Mouse (Mus musculus) midbrain, embryonic 13.5 days (tissue): Measurements from ENCODE around the gene Mindy4. TPM values are rescaled to one million over a fixed set of nuclear protein-coding genes. Genes with fewer than 3 reads are reported as not detected.

Experiments
- ATAC-seq: fragments of 200-750 bp; cut with Nextera tagmentation; 2 replicates; pipeline ENCODE4 v1.8.0; 2017; ENCODE audit warnings: mild to moderate bottlenecking, moderate TSS enrichment, moderate library complexity
- H3K27ac ChIP-seq: fragments of 300-500 bp; sonication (generic); 2 replicates; pipeline ENCODE4 v1.5.1; 2015; ENCODE audit warnings: inconsistent platforms, mild to moderate bottlenecking, moderate library complexity
- H3K27me3 ChIP-seq: fragments of 300-500 bp; sonication (generic); 2 replicates; pipeline ENCODE4 v1.6.1; 2015; ENCODE audit warnings: mild to moderate bottlenecking, inconsistent platforms
- H3K36me3 ChIP-seq: fragments of 300-500 bp; sonication (generic); 2 replicates; pipeline ENCODE4 v1.6.1; 2015; ENCODE audit warnings: mild to moderate bottlenecking, inconsistent platforms
- H3K4me1 ChIP-seq: fragments of 300-500 bp; sonication (generic); replicated peaks from 2 replicates; pipeline ENCODE4 v1.6.1; 2015; ENCODE audit warnings: inconsistent platforms
- H3K4me2 ChIP-seq: fragments of 300-500 bp; sonication (generic); replicated peaks from 2 replicates; pipeline ENCODE4 v1.6.1; 2015; ENCODE audit warnings: moderate library complexity, mild to moderate bottlenecking, inconsistent platforms
- H3K4me3 ChIP-seq: fragments of 300-500 bp; sonication (generic); replicated peaks from 2 replicates; pipeline ENCODE4 v1.5.1; 2015; ENCODE audit warnings: mild to moderate bottlenecking, inconsistent platforms
- H3K9ac ChIP-seq: fragments of 300-500 bp; sonication (generic); replicated peaks from 2 replicates; pipeline ENCODE4 v1.6.1; 2015; ENCODE audit warnings: mild to moderate bottlenecking, inconsistent platforms
- H3K9me3 ChIP-seq: fragments of 300-500 bp; sonication (generic); 2 replicates; pipeline ENCODE4 v1.6.1; 2016; ENCODE audit warnings: mild to moderate bottlenecking, inconsistent platforms
- WGBS: fragments of 180-500 bp; shearing (Covaris S2); methylation state at CpG from one replicate; pipeline ENCODE4 v1.1.7; 2015; 5-methylcytosine and 5-hydroxymethylcytosine counted together
- polyA plus RNA-seq: library from polyadenylated mRNA; unstranded; fragments of >200 nt; fragmentation: Nextera tagmentation; extraction: Ambion mirVana; gene quantifications from 2 replicates; pipeline ENCODE4 v1.2.1, GENCODE M21; 2015

Gene Mindy4
- polyA plus RNA-seq, 1 experiment from 2014 or later: 11.6 TPM

DNA sequence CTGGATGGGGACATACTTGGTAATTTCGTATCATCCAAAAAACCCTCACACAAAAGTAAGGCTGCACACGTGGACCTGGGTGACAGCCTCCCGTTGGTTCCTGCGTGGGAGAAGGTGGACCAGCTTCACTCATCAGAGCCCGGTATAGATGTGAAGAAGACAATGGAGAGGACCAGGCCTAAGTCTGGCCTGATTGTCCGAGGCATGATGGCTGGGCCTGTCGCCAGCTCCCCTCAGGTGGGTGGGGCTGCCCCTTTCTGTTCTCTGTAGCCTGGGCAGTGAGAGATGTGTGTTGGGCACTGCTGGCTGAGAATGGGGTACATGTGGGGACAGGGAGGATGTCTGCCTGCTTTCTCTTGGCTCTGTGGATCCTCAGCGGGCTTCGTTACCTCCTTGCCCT, 15.0 kb downstream of the Mindy4 start:
- H3K9me3 ChIP-seq: no peaks in the 10 kb centered on the region
- H3K27ac ChIP-seq: no peak overlapping the region
- no peaks in the 10 kb centered on the region for H3K4me1 ChIP-seq
- H3K4me2 ChIP-seq: no peak overlapping the region
- 92% methylated on average over 9 of the region's 9 CpGs for WGBS
- no peak for ATAC-seq
- no peak overlapping the region for H3K9ac ChIP-seq
- peaks cover 40% of the 10 kb centered on the region for H3K36me3 ChIP-seq
- no peaks in the 10 kb centered on the region for H3K27me3 ChIP-seq
- no peak overlapping the region for H3K4me3 ChIP-seq

DNA sequence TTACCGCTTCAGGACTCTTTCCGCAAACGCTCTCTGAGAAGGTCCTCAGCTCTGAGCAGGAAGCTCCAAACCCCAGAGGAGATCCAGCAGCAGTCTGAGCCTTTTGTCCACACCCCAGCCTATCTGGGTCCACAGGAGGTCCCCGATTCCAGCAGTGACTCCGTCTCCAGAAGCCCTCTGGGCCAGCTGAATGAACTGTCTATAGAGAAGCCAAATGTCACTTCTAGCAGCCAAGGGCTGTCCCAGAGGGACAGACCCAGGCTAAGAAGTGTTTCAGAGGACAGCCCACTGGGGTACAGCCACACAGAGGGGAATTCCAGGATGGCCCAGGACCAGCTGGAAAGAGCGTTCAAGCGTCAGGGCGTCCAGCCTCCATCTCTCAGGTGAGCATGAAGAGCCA, 20.8 kb downstream of the Mindy4 start:
- no peak overlapping the region for H3K9ac ChIP-seq
- WGBS: 95% methylated on average over 8 of the region's 8 CpGs
- no peak overlapping the region for H3K4me3 ChIP-seq
- H3K9me3 ChIP-seq: no peaks in the 10 kb centered on the region
- no peak overlapping the region for H3K4me2 ChIP-seq
- no peak for ATAC-seq
- peaks cover 25% of the 10 kb centered on the region for H3K36me3 ChIP-seq
- H3K4me1 ChIP-seq: no peaks in the 10 kb centered on the region
- H3K27me3 ChIP-seq: no peaks in the 10 kb centered on the region
- H3K27ac ChIP-seq: no peak overlapping the region

DNA sequence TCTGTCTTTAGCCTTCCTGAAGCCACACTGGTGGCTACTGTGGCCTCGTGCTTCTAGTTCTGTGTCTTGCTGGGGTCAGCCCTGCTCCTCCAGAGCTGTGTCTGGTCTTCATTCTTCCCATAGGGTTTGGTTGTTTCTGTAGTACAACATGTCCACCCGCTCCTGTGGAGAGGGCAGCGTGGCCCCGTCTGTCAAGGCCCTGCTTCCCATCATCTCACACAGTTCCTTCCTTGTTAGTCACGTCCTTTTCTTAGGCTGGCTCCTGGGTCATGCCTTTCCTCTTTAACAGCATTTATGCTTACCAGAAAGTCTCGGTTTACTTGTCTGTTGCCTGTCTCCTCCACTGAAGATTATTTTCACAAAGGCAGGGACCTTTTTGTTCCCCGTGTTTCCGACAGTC, 26.9 kb downstream of the Mindy4 start:
- WGBS: 86% methylated on average over 8 of the region's 8 CpGs
- no peak overlapping the region for H3K9ac ChIP-seq
- H3K4me1 ChIP-seq: no peaks in the 10 kb centered on the region
- H3K36me3 ChIP-seq: peaks cover 27% of the 10 kb centered on the region
- ATAC-seq: no peak
- no peaks in the 10 kb centered on the region for H3K9me3 ChIP-seq
- H3K4me3 ChIP-seq: no peak overlapping the region
- no peak overlapping the region for H3K27ac ChIP-seq
- H3K27me3 ChIP-seq: no peaks in the 10 kb centered on the region
- no peak overlapping the region for H3K4me2 ChIP-seq

DNA sequence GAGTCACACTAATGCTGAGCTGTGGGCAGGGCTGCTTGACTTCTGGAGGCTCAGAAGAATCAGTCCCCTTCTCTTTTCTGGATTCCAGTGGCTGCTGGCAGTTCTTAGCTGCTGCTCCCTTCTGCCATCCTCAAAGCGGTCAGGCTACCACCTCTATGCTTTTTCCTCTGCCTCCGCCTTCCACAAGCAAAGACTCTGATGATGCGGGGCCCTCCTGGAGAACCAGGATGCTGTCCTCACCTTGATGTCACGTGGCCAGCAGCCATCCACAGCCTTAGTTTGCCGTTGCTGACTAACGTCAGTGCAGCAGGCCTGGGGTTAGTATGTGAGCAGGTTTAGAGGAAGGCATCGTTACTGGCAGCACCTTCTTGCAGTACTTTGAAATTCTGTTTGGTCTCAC, 28.9 kb downstream of the Mindy4 start:
- Histone ChIP-seq H3K4me3 (no peak overlapping the region), H3K4me1 (no peaks in the 10 kb centered on the region), H3K27ac (no peak overlapping the region), H3K9me3 (no peaks in the 10 kb centered on the region), H3K27me3 (no peaks in the 10 kb centered on the region), H3K4me2 (no peak overlapping the region), H3K36me3 (peaks cover 27% of the 10 kb centered on the region), H3K9ac (0 out of 2 replicates have a peak overlapping the region, but pooled peaks have one; percentile 16)
- 89% methylated on average over 7 of the region's 7 CpGs for WGBS
- no peak for ATAC-seq

DNA sequence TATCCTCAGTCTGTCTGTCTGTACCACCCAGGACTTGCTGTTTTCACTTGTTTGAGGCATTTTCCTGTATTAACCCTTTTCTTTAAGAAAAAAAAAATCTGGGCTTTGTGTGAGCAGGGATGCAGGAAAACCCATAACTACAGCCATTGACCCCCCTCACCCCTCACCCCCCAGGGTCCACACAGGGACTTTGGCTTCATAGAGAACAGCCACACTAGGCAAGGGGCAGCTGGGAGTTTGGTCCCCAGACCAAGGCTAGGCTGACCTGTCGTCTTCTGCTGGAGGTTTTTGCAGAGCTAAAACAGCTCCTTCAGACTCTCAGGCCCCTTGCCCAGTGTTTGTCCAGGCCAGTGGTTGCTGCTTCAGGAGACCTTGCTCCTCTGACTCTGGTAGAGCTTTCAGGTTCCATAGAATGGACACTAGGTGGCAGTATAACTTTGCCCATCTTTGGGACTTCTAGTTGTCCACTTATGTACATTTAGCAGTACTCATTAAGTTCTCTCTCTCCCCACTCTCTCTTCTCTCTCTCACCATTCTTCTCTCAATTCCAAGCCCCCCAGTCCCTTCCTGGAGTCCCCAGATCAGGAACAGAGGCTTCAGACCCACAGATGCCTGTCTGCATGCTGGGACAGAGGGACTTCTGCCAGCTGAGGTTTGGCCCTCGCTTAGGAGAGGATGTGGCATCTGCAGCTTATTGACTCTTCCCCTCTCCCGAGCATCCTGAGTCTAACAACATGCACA, 29.5 kb downstream of the Mindy4 start:
- no peaks in the 10 kb centered on the region for H3K4me1 ChIP-seq
- ATAC-seq: peak; percentile 78
- H3K27ac ChIP-seq: no peak overlapping the region
- no peak overlapping the region for H3K9ac ChIP-seq
- WGBS: 67% methylated on average over 3 of the region's 3 CpGs
- no peaks in the 10 kb centered on the region for H3K27me3 ChIP-seq
- no peak overlapping the region for H3K4me2 ChIP-seq
- peaks cover 27% of the 10 kb centered on the region for H3K36me3 ChIP-seq
- no peak overlapping the region for H3K4me3 ChIP-seq
- no peaks in the 10 kb centered on the region for H3K9me3 ChIP-seq

DNA sequence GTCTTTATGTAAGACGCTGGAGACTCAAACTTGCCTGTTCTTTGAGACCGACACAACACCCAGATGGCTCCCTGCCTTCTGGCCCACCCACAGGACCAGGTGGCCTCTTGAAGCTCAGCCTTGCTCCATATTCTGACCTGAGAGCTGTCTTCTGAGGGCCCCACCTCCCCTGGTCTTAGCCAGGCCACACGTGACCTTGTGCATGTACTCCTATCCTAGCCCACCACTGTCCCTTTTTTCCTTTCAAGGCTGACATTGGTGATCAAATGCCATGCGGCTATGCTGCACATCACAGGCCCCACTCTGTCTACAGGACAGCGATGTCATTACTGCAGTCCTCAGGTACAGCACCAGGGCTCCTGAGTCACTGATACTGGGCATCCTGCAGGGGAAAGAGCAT, 30.1 kb downstream of the Mindy4 start:
- peak; percentile 24; the same call in 1 of the 2 replicates for ATAC-seq
- Histone ChIP-seq H3K27ac (no peak overlapping the region), H3K9ac (no peak overlapping the region), H3K36me3 (peaks cover 27% of the 10 kb centered on the region), H3K4me1 (no peaks in the 10 kb centered on the region), H3K9me3 (no peaks in the 10 kb centered on the region), H3K27me3 (no peaks in the 10 kb centered on the region), H3K4me2 (no peak overlapping the region), H3K4me3 (no peak overlapping the region)
- 95% methylated on average over 5 of the region's 5 CpGs for WGBS

DNA sequence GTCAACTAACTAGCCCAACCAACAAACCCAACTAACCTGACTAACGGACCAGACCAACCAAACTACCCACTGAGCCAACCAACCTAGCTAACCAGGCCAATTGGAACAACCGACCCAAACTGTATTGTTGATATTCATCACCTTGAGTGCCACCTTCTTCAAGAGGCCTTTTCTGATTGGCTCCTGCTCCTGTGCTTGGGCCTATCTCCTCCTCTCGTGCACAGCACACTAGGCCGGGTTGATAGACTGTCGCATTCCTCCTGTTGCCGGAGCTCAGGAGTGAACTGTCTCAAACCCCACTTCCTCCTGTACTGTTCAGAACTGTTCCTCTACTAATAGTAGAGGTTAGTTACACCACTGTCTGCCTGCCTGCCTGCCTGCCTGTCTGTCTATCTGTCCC, 31.5 kb downstream of the Mindy4 start:
- Histone ChIP-seq H3K9me3 (no peaks in the 10 kb centered on the region), H3K27ac (no peak overlapping the region), H3K36me3 (peaks cover 30% of the 10 kb centered on the region), H3K4me1 (no peaks in the 10 kb centered on the region), H3K4me2 (no peak overlapping the region), H3K4me3 (no peak overlapping the region), H3K27me3 (no peaks in the 10 kb centered on the region), H3K9ac (no peak overlapping the region)
- no peak for ATAC-seq
- WGBS: 87% methylated on average over 6 of the region's 6 CpGs

DNA sequence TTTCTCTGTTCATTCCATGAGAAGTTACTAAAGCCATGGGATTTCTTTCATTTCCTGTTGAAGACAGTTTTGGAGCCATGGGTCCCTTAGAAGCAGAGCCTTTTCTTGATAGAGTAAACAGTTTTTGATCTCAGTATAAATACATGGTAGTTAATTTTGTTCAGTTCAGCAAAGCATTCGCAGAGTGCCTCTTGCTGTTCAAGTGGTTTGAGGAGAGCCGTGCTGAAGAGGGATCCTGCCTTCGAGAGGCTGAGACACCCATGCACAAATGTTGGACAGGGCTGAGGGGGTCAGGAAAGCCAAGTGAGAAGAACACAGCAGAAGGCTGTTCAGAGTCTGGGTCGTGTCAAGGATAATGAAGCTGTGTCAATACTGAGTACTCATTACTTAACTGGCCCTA, 32.5 kb downstream of the Mindy4 start:
- H3K4me2 ChIP-seq: no peak overlapping the region

DNA sequence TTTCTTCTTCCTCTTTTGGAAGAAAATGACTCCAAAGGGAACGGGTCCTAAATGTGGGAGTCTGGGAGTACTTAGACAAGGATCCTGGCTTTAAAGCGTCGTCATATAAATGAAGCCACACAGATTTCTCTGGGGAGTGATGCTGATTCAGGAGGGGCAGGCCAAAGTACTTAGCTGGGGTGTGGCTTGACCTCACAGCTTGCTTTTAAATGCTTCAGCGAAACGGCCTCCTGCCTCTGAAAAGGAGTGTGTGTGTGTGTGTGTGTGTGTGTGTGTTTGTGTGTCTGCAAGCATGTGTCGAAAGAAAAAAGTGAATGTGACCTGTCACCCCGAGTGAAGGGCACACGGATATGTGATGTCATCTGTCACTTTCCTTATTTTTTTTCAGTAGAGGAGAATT, 36.7 kb downstream of the Mindy4 start:
- Histone ChIP-seq H3K27me3 (no peaks in the 10 kb centered on the region), H3K4me3 (no peak overlapping the region), H3K4me2 (no peak overlapping the region), H3K9me3 (no peaks in the 10 kb centered on the region), H3K9ac (no peak overlapping the region), H3K27ac (no peak overlapping the region), H3K36me3 (peaks cover 6% of the 10 kb centered on the region; the same call in 1 of the 2 replicates), H3K4me1 (no peaks in the 10 kb centered on the region)
- ATAC-seq: no peak
- 68% methylated on average over 8 of the region's 8 CpGs for WGBS

More for the DNA sequence above, 32.5 kb downstream of the Mindy4 start:
- no peak overlapping the region for H3K27ac ChIP-seq
- no peak overlapping the region for H3K9ac ChIP-seq
- peaks cover 23% of the 10 kb centered on the region for H3K36me3 ChIP-seq
- ATAC-seq: no peak
- no peaks in the 10 kb centered on the region for H3K27me3 ChIP-seq
- no peaks in the 10 kb centered on the region for H3K9me3 ChIP-seq
- 86% methylated on average over 4 of the region's 4 CpGs for WGBS
- H3K4me1 ChIP-seq: no peaks in the 10 kb centered on the region
- H3K4me3 ChIP-seq: no peak overlapping the region

DNA sequence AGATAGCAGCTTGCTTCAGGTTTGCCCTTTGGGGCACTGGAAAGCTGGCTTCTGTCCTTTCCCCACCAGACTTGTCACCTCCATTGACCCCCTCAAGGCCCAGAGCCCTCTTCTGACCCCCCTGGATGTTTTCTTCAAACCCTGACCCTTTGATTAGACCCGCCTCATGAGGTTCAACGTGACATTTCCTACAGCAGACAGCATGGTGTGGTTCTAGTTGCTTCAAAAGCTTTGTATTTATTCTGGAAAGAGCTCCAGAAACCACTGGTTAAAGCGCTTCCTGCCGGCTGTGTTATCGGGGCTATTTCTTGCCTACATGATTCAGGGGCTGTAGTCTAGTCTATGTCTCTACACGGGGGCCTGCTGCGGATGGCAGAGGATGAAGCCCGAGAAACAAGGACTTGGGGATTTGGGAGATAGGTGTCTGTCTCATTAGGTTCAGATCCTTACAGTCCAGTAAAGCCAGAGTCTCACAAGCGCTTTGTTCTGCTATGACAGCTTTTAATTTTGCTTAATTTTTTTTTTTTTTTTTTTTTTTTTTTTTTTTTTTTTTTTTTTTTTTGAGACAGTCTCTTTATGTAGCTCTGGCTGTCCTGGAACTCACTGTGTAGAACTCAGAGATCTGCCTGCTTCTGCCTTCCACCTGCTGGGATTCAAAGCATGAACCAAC, 37.5 kb downstream of the Mindy4 start:
- Histone ChIP-seq H3K4me2 (no peak overlapping the region), H3K9me3 (no peaks in the 10 kb centered on the region), H3K36me3 (peaks cover 8% of the 10 kb centered on the region; the same call in 1 of the 2 replicates), H3K27ac (no peak overlapping the region), H3K4me3 (no peak overlapping the region), H3K9ac (no peak overlapping the region), H3K4me1 (no peaks in the 10 kb centered on the region), H3K27me3 (no peaks in the 10 kb centered on the region)
- WGBS: 92% methylated on average over 9 of the region's 9 CpGs
- ATAC-seq: no peak

DNA sequence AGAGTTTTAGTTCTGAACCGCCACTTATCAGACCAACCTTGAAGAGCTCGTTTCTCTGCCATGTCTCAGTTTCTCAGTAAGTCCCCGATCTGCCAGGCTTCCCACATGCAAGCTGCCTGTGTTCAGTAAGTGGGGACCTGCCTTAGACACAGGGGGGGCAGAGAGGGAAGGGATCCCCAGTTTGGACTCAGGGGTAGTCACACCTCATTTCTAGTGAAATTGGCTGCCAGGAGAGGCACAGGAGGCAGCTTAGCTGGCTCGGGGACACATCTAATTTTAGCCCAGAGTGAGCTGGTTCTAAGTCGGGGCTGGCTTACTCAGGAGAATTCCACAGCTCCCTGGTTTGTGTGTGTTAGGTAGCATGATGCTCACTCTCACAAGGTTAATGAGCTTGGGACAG, 38.3 kb downstream of the Mindy4 start:
- no peak overlapping the region for H3K27ac ChIP-seq
- peaks cover 11% of the 10 kb centered on the region for H3K36me3 ChIP-seq
- no peaks in the 10 kb centered on the region for H3K27me3 ChIP-seq
- no peaks in the 10 kb centered on the region for H3K9me3 ChIP-seq
- no peak overlapping the region for H3K9ac ChIP-seq
- 85% methylated on average over 5 of the region's 5 CpGs for WGBS
- no peak overlapping the region for H3K4me3 ChIP-seq
- no peak for ATAC-seq
- H3K4me2 ChIP-seq: no peak overlapping the region
- H3K4me1 ChIP-seq: no peaks in the 10 kb centered on the region

DNA sequence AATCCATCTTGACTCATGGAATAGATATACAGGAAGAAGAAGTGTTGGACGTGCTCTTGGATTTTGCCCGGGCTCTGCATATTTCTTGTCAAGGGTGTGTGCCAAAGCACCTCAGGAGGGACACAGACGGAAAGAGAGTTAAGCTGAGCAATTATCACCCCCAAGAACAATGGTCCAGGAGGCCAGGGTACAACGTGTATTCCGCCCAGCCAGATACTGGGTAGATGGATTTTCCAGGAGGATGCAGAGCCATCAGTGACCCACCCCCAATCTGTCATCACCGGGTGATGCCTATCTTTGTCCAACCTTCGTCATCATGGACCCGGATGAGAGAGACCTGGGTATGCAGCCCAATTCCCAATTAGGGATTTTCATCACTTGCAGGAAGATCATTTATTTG, 42.5 kb downstream of the Mindy4 start:
- no peak overlapping the region for H3K27ac ChIP-seq
- H3K27me3 ChIP-seq: no peaks in the 10 kb centered on the region
- H3K4me1 ChIP-seq: no peaks in the 10 kb centered on the region
- 93% methylated on average over 8 of the region's 8 CpGs for WGBS
- no peak for ATAC-seq
- H3K9me3 ChIP-seq: no peaks in the 10 kb centered on the region
- no peak overlapping the region for H3K4me2 ChIP-seq
- peaks cover 11% of the 10 kb centered on the region for H3K36me3 ChIP-seq
- no peak overlapping the region for H3K9ac ChIP-seq
- H3K4me3 ChIP-seq: no peak overlapping the region
